Mouse (Mus musculus): ENCODE measurements around the gene Mlkl.
"Not testable (repeated sequence)": the region's sequence is repeated elsewhere in the genome, so short reads cannot be mapped to it uniquely, and the experiment has no call there.

The Mlkl gene

DNA sequence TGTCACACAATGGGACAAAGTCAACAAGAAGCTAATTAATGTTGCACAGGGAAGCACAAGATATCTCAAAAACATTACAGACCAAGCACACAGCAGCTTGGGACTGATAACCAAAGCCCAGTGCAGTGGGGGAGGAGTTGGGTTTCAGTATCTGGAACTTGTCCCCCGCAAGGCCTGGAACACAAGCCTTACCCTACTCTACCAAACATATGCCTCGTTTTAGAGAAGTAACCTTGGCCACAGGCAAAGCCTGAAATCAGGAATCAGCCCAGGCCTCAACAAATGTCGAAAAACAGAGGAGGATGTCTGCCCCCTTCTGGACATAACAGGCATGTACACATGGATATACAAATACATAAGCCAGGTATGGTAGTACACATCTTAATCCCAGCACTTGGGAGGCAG, 25.2 kb downstream of the Mlkl start:
- DNase-seq, result no peak

DNA sequence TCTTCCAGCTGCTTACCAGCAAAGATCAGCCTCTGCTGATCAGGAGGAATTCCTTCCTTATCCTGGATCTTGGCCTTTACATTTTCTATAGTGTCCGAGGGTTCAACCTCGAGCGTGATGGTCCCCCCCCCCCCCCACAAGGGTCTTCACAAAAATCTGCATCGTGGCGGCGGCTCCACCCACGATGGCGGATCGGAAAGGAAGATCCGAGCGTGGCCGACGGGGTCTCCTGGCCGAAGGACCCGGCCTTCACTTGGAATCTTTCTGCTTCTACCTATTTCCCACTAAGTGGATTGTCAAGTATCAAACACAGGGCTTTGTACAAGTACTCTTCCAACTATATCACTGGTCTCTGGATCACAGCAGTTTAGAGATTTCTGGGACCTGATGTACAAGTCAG, 28.0 kb downstream of the Mlkl start:
- DNase-seq, result not testable (repeated sequence)

GRCm38 (mm10) chr8:111305031-111305730, 32.8 kb downstream of the Mlkl start:
- no peak for DNase-seq

DNA sequence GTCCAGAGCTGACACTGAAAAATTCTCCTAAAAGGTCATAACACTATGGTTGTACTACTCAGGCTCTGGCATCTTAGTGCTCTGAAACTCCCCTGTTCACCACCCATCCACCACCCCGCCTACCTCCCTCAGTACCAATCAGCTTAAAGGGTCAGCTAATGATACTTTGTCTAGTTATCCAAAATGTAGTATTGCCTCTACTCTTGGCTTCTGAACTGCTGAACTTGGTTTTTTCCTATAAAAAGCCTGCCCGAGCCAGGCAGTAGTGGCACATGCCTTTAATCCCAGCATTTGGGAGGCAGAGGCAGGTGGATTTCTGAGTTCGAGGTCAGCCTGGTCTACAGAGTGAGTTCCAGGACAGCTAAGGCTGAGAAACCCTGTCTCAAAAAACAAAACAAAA, 33.6 kb downstream of the Mlkl start:
- DNase-seq, result no peak

DNA sequence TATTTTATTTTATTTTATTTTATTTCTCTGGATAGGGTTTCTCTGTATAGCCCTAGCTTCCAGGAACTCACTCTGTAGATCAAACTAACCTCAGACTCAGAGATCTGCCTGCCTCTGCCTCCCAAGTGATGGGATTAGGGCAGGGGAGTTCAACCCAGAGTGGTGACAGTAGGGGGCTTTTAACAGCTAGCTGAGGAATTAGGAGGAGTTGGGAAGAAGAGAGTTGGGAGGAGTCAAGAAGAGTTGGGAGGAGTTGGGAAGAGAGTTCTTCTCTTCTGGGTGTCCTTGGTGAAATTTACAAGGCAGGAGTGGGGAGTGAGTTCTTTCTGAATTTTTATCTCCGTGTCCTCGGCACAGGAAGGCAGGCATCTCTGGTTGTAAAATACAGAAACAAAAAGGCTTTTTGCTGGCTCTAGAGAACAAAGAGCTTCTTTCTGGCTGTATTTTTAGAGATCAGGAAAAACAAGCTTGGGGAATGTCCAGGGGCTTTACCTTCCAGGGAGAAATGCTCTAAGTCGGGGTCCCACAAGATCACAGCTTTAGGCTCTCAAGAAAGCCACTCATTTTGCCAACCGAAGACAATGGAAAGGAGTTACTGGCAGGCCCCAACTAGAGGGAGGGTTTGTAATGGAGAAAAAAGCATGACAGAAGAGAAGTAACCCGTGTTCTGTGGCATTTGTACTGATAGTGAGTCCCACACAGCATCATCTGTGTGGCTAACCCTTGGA, 34.7 kb downstream of the Mlkl start:
- DNase-seq, result not testable (repeated sequence)

- DNase-seq, result no peak
Observed at GRCm38 (mm10) chr8:111300597-111301546, 37.1 kb downstream of the Mlkl start.

DNA sequence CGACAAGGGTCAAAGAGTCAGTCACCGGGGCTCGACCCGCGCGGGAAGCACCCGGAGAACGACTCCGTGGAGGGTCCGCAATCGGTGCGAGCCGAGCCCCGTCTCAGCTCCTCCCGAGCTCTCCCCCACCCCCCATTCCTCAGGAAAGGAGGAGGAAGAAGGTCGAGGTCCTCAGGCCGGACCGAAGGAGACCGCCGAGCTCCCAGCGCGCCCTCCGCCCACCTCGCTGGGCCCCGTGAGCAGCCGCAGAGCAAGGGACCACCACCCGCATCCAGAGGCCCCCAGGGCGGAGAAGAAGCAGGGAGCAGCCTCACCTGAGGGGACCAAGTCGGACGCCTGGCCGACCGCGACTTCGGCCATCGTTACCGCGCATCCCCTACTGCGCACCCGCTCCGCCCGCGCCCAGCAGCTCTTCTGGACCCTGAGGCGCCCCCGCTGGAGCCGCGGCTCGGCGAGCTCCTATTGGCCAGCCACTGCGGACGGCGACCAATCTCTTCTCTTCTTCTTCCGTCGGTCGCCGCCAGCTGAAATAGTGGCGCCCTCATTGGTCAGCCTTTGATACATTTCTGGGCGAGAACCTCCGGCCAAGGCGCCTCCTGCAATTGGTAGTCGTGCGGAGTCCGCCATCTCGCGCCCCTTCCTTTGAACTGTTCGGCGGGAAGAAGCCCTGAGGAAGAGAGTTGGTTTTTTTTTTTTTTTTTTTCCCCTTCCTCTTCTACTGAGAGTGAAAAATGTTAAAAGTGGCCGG, 38.0 kb downstream of the Mlkl start, which contains the start of gene Rfwd3:
Gene Rfwd3 (minus strand): TSS at position 402 of the 748 bp plus-strand sequence.
- DNase-seq, result peak; percentile 99

DNA sequence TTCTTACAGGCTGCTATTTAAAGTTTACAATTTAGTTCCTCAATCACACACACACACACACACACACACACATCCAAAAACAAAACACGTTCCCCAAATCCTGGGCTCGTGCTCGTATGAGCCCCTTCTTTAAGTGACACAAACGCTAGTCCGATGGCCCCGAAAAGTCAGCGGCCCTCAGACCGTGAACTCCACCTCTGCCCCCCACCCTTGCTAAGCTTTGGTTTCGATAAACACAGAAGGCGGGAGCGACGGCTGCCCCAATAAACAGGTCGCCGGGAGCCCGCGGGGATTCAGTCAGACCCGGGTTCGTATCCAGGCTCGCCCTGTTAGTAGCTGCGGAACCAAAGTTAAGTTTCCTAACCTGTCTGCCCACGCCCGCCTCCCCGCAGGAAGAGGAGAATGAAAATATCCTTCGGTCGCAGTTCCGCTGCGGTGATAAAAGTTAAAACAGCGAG, 38.6 kb downstream of the Mlkl start:
- DNase-seq, result peak; percentile 7

DNA sequence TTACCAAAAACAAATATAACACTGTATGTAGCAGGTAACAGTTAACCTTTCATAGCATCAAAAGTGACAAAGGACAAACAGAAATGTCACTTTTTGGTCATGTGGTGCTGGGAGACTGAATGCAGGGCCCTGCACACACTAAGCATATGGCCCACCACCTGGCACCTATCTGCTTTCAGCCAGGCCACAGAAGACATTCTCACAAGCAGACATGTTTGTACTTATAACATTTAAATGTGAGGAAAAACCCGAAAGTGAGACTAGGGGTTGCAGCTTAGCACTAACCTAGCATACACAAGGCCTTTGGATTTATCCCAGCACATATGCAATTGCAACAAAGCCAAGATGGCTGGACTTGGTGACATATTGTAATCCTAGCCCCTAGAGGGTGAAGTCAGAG, 40.0 kb downstream of the Mlkl start:
- no peak for DNase-seq

DNA sequence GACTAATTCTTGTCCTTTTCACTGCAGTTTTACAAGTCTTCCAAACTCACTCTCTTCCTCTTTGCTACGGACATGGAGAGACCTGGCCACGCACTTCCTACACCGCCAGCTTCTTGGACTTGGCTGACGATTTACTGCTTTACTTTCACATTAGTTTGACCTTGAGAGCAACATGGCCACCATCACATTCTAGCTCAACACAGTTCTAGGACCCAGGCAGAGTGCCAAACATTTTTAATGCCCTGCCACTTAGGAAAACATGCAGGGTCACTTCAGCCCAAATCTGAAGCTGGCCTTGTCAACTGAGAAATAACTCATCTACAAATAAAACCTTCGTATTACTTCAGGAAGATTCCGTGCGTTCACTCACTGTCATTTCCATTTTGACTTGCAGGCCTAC, 46.2 kb downstream of the Mlkl start:
- DNase-seq, result no peak

GRCm38 (mm10) chr8:111290586-111290985, 47.4 kb downstream of the Mlkl start:
- DNase-seq, result no peak

- no peak for DNase-seq
Observed at GRCm38 (mm10) chr8:111285603-111286002, 52.4 kb downstream of the Mlkl start.

- DNase-seq, result no peak
Observed at GRCm38 (mm10) chr8:111282093-111282492, 55.9 kb downstream of the Mlkl start.

GRCm38 (mm10) chr8:111268277-111268676, 69.7 kb downstream of the Mlkl start:
- DNase-seq, result no peak

DNA sequence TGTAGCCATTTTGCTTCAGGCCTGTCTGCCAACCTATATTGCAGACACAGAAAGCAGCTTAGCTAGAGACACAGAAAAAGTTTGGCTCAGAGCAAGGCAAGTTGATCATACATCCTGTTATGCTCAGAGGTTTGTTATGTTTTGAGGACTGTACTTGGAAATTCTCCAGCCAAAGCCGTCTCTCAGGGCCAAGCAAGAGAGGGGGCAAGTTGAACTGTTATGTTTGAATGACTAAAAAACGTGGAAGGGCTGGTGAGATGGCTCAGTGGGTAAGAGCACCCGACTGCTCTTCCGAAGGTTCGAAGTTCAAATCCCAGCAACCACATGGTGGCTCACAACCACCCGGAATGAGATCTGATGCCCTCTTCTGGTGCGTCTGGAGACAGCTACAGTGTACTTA, 71.8 kb downstream of the Mlkl start:
- not testable (repeated sequence) for DNase-seq

DNA sequence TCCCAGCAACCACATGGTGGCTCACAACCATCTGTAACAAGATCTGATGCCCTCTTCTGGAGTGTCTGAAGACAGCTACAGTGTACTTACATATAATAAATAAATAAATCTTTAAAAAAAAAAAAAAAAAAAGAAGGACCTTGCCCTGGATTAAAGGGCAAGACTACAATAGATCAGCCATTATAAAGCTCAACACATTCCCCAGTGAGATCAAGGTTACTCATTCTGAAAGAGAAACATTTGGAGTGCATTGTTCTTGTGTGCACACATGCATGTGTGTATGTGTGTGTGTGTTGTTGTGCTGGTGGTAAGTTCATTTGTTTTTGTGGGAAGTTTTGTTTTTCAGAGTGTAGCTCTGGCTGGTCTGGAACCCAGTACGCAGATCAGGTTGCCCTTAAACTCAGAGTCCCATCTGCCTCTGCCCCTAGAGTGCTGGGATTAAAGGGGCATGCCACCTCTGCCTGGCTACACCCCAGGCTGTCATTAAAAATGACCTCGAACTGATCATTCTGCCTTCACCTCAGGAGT, 73.2 kb downstream of the Mlkl start:
- DNase-seq, result no peak

DNA sequence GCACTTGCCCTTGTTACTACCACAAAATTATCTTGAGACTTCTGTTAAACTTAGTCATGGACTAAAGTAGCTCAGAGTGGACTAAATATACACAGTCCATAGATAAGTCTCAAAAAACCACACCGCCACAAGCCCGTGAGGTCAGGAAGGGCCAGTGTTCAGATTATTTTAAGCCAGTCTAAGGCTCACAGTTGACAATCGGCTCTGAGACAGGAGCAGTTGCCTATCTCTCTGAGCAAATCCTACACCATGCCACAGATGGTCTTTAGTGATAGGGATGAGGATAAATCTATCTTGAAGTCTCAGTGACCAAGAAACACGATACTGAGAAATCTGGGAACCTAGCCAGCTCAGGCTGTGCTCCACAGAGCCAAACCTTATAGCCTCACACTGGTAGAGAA, 76.0 kb downstream of the Mlkl start:
- no peak for DNase-seq

Measured in right cerebral cortex, adult 18-20 months (tissue).